Mouse (Mus musculus) intestine, embryonic 16.5 days (tissue): Measurements from ENCODE around the gene Ryr1. TPM values are rescaled to one million over a fixed set of nuclear protein-coding genes. Genes with fewer than 3 reads are reported as not detected.
A peak's percentile ranks its signal among the peaks of the same experiment; 100 is the strongest.
"Not testable (repeated sequence)": the region's sequence is repeated elsewhere in the genome, so short reads cannot be mapped to it uniquely, and the experiment has no call there.

ENCODE experiments used
- ATAC-seq: fragments of 200-750 bp; cut with Nextera tagmentation; 2 replicates; pipeline ENCODE4 v1.8.0; 2017; ENCODE audit warnings: moderate TSS enrichment, moderate library complexity
- H3K27ac ChIP-seq: fragments of 300-500 bp; sonication (generic); 2 replicates; pipeline ENCODE4 v1.5.1; 2014; ENCODE audit warnings: mild to moderate bottlenecking, low read length
- H3K27me3 ChIP-seq: fragments of 300-500 bp; sonication (generic); replicated peaks from 2 replicates; pipeline ENCODE4 v1.6.1; 2014; ENCODE audit warnings: low read length, control low read depth, mixed read lengths; ENCODE audit not compliant: control insufficient read depth, insufficient read depth
- H3K36me3 ChIP-seq: fragments of 300-500 bp; sonication (generic); 2 replicates; pipeline ENCODE4 v1.6.1; 2014; ENCODE audit warnings: low read length, control low read depth; ENCODE audit not compliant: control insufficient read depth, insufficient read depth
- H3K4me1 ChIP-seq: fragments of 300-500 bp; sonication (generic); 2 replicates; pipeline ENCODE4 v1.6.1; 2014; ENCODE audit warnings: low read length, control low read depth, mixed read lengths; ENCODE audit not compliant: control insufficient read depth, insufficient read depth
- H3K4me2 ChIP-seq: fragments of 300-500 bp; sonication (generic); 2 replicates; pipeline ENCODE4 v1.6.1; 2014; ENCODE audit warnings: low read depth, low read length, control low read depth
- H3K4me3 ChIP-seq: fragments of 300-500 bp; sonication (generic); 2 replicates; pipeline ENCODE4 v1.5.1; 2014; ENCODE audit warnings: mild to moderate bottlenecking, low read length
- H3K9ac ChIP-seq: fragments of 300-500 bp; sonication (generic); 2 replicates; pipeline ENCODE4 v1.6.1; 2014; ENCODE audit warnings: low read depth, low read length
- H3K9me3 ChIP-seq: fragments of 300-500 bp; sonication (generic); 2 replicates; pipeline ENCODE4 v1.6.1; 2016; ENCODE audit warnings: low read length, control low read depth; ENCODE audit not compliant: control insufficient read depth
- WGBS: fragments of 180-500 bp; shearing (Covaris S2); extraction: QIAGEN DNeasy Blood & Tissue Kit; methylation state at CpG from one replicate; pipeline ENCODE4 v1.1.7; 2014; 5-methylcytosine and 5-hydroxymethylcytosine counted together
- polyA plus RNA-seq: library from polyadenylated mRNA; unstranded; fragments of >200 nt; fragmentation: Nextera tagmentation; extraction: Ambion mirVana; gene quantifications from 2 replicates; pipeline ENCODE4 v1.2.1, GENCODE M21; 2015

Ryr1 gene
- polyA plus RNA-seq, 1 experiment from 2014 or later = 0.66 TPM

DNA sequence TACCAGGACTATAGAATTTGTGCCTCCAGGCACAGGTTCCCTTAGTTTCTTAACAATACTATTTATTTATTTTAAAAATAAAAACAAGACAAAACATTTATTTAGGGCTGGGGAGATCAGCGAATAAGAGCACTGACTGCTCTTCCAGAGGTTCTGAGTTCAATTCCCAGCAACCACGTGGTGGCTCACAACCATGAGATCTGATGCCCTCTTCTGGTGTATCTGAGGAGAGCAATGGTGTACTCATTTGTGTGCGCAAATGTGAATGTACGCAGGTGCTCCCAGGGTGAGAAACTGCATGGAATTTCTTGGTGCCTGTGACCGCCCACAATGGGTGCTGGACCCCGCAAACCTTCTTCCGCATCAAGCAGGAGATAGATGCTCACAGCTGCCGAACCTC, 152.0 kb downstream of the Ryr1 start:
- no peak overlapping the region for H3K4me2 ChIP-seq
- H3K4me1 ChIP-seq = peaks cover 15% of the 10 kb centered on the region; the same call in 1 of the 2 replicates
- H3K9ac ChIP-seq = no peak overlapping the region
- H3K27me3 ChIP-seq = no peaks in the 10 kb centered on the region
- WGBS = 80% methylated on average over 8 of the region's 8 CpGs
- no peak overlapping the region for H3K4me3 ChIP-seq
- H3K27ac ChIP-seq = no peak overlapping the region
- H3K36me3 ChIP-seq = peaks cover 25% of the 10 kb centered on the region
- ATAC-seq = no peak
- H3K9me3 ChIP-seq = no peaks in the 10 kb centered on the region

DNA sequence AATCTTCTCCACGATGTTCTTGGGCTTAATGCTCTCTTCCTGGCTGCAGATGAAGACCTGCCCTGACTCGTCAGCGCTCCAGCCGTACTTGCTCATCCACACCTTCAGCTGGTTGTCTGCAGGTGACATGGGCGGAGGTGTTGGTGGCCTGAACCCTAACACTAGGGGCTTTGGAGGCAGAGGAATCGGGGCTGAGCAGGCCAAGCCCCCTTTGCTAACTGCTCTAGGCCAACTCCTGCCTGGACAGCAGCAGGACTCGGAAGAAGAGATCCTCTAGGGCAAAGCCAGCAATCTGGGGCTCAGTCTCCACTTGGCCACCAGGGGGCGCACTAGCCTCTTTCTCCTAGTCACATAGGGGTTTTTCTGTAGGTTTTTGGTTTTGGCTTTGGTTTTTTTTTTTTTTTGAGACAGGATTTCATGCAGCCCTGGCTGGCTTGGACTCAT, 152.4 kb downstream of the Ryr1 start:
- no peak overlapping the region for H3K4me2 ChIP-seq
- WGBS = 72% methylated on average over 8 of the region's 8 CpGs

DNA sequence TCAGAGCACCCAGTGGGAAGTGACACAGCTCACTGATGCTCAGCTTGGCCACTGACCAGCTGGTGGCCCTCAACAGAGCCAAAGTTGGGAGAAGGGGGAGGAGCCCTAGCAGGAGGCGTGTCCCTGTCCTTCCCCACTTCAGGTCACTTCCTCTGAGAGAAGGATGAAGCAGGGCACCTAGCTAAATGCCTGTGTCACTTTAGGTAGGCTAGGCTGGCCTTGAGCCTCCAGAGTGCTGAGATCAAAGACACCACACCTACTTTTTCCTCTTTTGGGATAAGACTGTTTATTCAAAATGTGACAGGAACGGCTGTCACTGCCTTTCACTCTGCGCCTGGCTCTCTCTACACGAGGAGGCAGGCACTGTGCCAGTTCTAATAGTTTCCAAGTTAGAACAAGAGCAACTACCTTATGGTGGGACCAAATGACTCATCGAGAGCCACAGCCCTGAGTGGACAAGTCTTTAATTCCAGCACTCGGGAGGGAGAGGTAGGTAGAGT, 153.2 kb downstream of the Ryr1 start:
- Histone ChIP-seq H3K4me3 (no peak overlapping the region), H3K9me3 (no peaks in the 10 kb centered on the region), H3K4me2 (no peak overlapping the region), H3K4me1 (peaks cover 15% of the 10 kb centered on the region; the same call in 1 of the 2 replicates), H3K9ac (peak overlapping the region; percentile 46; the same call in 1 of the 2 replicates), H3K36me3 (peaks cover 15% of the 10 kb centered on the region), H3K27me3 (no peaks in the 10 kb centered on the region), H3K27ac (peak overlapping the region; percentile 83)
- ATAC-seq = no peak
- 51% methylated on average over 6 of the region's 6 CpGs for WGBS

More for the DNA sequence above, 152.4 kb downstream of the Ryr1 start:
- peaks cover 15% of the 10 kb centered on the region; the same call in 1 of the 2 replicates for H3K4me1 ChIP-seq
- peak overlapping the region; percentile 57; the same call in 1 of the 2 replicates for H3K27ac ChIP-seq
- no peaks in the 10 kb centered on the region for H3K9me3 ChIP-seq
- no peak overlapping the region for H3K9ac ChIP-seq
- H3K36me3 ChIP-seq = peaks cover 23% of the 10 kb centered on the region
- ATAC-seq = no peak
- no peak overlapping the region for H3K4me3 ChIP-seq
- no peaks in the 10 kb centered on the region for H3K27me3 ChIP-seq

DNA sequence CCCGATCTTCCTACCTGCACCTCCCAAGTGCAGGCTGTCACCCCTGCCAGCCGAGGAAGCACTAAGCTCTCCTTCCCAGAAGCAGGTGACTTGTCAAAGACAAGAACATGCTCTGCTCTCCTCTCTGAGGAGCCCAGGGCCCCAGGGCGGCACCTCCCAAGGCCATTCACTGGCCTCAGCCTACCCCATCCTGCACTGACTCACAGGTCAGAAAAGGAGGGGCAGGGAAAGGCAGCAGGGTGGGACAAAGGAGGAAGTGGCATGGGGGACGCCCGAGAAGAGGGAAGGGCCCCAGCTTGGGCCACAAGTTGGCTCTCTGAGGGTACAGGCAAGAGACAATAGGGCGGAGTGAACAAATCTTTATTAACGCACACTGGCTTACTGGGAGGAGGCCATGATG, 153.9 kb downstream of the Ryr1 start:
- WGBS = 63% methylated on average over 7 of the region's 7 CpGs
- Histone ChIP-seq H3K9me3 (no peaks in the 10 kb centered on the region), H3K27ac (peak overlapping the region; percentile 83), H3K4me2 (peak overlapping the region; percentile 17), H3K4me3 (no peak overlapping the region), H3K4me1 (peaks cover 15% of the 10 kb centered on the region; the same call in 1 of the 2 replicates), H3K9ac (peak overlapping the region; percentile 46), H3K36me3 (peaks cover 15% of the 10 kb centered on the region), H3K27me3 (no peaks in the 10 kb centered on the region)
- peak; percentile 66 for ATAC-seq

DNA sequence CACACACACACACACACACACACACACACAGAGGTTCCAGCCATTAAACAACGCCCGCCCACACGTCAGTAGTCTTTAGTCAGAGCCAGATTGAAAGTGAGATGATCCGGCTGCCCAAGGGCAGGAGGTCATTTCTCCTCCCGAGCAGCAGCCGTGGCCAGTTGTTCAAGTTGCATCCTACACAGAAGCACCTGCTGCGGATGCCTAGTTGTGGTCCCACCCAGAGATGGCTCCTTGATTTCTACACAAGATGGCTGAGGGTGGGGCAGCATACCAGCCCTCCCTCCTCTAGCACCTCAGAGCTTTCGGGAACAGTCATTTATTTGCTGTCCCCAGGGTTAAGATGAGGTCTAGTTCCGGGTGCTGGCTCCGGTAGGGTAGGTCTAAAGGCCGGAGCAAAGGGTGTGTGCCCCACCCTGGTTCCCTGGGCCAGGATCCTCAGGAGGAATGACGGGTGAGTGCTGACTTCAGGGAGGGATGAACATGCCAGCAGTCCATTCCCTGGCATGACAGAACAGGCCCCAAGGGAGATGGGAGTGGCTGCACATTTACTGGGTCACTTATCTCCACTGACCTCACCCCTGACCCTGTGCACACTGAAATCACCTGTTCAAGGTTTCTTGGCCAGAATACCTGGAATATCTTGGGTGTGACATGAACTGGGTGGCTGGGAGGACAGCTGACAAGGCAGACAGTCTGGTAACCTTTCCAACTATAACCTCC, 155.1 kb downstream of the Ryr1 start:
- H3K9me3 ChIP-seq = no peaks in the 10 kb centered on the region
- H3K4me3 ChIP-seq = peak overlapping the region; percentile 11
- H3K36me3 ChIP-seq = peaks cover 15% of the 10 kb centered on the region
- no peaks in the 10 kb centered on the region for H3K27me3 ChIP-seq
- peak; percentile 87 for ATAC-seq
- WGBS = 49% methylated on average over 12 of the region's 12 CpGs
- H3K27ac ChIP-seq = peak overlapping the region; percentile 83
- H3K4me2 ChIP-seq = no peak overlapping the region
- H3K4me1 ChIP-seq = peaks cover 15% of the 10 kb centered on the region; the same call in 1 of the 2 replicates
- H3K9ac ChIP-seq = peak overlapping the region; percentile 39; the same call in 1 of the 2 replicates

DNA sequence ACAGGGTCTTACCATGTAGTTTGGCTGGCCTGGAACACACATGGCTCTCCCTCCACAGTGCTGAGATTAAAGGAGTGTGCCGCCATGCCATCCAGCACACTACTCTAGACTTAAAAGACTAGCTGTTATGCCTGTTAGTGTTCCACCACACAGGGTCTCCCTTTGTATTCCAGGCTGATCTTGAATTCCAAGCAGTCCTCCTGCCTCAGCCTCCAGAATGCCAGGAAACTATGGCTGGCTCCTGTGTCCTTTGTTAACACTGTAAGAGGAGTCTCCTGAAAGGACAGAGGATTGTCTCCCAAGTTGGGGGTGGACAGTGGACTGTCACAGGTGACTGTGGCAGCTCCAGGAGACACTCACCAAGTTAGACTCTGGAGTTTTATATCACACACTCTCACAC, 155.7 kb downstream of the Ryr1 start:
- no peaks in the 10 kb centered on the region for H3K27me3 ChIP-seq
- peaks cover 11% of the 10 kb centered on the region for H3K36me3 ChIP-seq
- H3K9ac ChIP-seq = peak overlapping the region; percentile 39; the same call in 1 of the 2 replicates
- H3K4me2 ChIP-seq = no peak overlapping the region
- no peak overlapping the region; the same call in 1 of the 2 replicates for H3K4me3 ChIP-seq
- H3K4me1 ChIP-seq = peaks cover 15% of the 10 kb centered on the region; the same call in 1 of the 2 replicates
- WGBS = 86% methylated on average over 1 of the region's 1 CpGs
- peak overlapping the region; percentile 83 for H3K27ac ChIP-seq
- no peak for ATAC-seq
- H3K9me3 ChIP-seq = no peaks in the 10 kb centered on the region

DNA sequence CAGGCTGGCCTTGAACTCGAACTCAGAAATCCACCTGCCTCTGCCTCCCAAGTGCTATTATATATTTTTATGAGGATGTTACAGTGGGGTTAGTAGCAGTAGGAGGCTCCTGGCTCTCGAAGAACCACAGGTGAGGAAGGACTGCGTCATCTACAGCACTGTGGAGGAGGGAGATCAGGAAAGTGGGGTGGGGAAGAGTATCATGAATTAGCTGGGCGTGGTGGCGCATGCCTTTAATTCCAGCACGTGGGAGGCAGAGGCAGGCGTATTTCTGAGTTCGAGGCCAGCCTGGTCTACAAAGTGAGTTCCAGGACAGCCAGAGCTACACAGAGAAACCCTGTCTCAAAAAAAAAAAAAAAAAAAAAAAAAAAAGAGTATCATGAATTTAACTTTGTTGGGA, 156.9 kb downstream of the Ryr1 start:
- 93% methylated on average over 8 of the region's 8 CpGs for WGBS
- H3K4me3 ChIP-seq, H3K9me3 ChIP-seq, H3K9ac ChIP-seq, H3K27me3 ChIP-seq, H3K4me2 ChIP-seq, H3K27ac ChIP-seq, H3K36me3 ChIP-seq, ATAC-seq: not testable (repeated sequence)
- H3K4me1 ChIP-seq = peaks cover 19% of the 10 kb centered on the region; the same call in 1 of the 2 replicates

DNA sequence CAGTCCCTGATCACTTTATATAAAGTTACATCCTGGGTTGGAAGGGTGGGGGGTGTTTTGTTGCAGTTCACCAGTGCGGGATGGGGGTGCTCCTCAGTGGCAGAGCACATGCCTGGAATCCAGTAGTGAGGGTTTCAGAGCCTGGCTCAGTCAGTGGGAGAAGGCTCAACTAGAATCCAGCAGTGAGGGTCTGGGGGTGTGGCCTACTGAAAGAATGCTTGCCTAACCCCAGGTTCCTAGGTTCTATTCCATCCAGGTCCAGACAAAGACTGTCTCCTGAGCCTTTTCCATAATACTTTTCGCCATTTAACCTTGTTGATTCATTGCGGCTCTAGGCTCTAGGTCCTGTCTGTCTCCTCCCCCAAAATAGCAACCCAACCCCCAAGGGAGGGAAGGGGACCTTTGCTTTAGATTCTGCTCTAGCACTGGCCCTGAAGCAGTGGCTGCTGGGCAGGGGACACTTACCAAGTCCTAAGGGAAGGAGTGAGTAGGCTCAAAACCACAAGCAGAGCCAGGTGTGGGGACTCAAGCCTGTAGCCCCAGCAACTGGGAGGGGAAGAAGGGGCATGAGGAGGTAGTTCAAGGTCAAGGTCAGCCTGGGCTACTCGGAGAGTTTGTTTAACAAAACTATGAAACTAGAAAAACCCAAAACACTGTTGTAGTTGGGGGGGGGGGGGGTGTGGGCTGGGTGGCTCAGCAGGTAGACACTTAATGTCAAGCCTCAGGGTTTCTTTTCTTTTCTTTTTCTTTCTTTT, 158.1 kb downstream of the Ryr1 start:
- peaks cover 13% of the 10 kb centered on the region; the same call in 1 of the 2 replicates for H3K4me1 ChIP-seq
- H3K9ac ChIP-seq = peak overlapping the region; percentile 24; the same call in 1 of the 2 replicates
- no peak for ATAC-seq
- H3K36me3 ChIP-seq = no peaks in the 10 kb centered on the region
- no peaks in the 10 kb centered on the region for H3K9me3 ChIP-seq
- 58% methylated on average over 4 of the region's 4 CpGs for WGBS
- H3K27ac ChIP-seq = no peak overlapping the region; the same call in 1 of the 2 replicates
- no peaks in the 10 kb centered on the region for H3K27me3 ChIP-seq
- no peak overlapping the region for H3K4me2 ChIP-seq
- H3K4me3 ChIP-seq = no peak overlapping the region

DNA sequence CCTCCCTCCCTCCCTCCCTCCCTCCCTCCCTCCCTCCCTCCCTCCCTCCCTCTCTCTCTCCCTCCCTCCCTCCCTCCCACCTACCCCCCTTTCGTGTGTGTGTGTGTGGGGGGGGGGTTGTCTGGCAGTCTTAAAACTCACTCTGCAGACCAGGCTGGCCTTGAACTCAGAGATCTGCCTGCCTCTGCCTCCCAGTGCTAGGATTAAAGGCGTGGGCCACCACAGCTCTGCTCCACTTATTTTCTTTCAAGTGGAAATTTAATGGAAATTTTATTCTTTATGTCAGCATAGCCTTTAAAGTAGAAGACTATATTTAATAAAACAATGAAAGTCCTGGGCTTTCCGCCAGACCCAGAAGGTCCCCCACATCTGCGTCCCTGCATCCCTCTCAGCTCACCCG, 158.8 kb downstream of the Ryr1 start:
- 71% methylated on average over 4 of the region's 5 CpGs for WGBS
- Histone ChIP-seq H3K4me2 (no peak overlapping the region), H3K27me3 (no peaks in the 10 kb centered on the region), H3K27ac (no peak overlapping the region), H3K9me3 (no peaks in the 10 kb centered on the region), H3K36me3 (no peaks in the 10 kb centered on the region), H3K4me1 (peaks cover 7% of the 10 kb centered on the region; the same call in 1 of the 2 replicates), H3K4me3 (no peak overlapping the region), H3K9ac (peak overlapping the region; percentile 24; the same call in 1 of the 2 replicates)
- no peak for ATAC-seq
